Mouse (Mus musculus): ENCODE data around the gene Cd300c2. TPM values are rescaled to one million over a fixed set of nuclear protein-coding genes. Genes with fewer than 3 reads are reported as not detected.
"Not testable (repeated sequence)": the region's sequence is repeated elsewhere in the genome, so short reads cannot be mapped to it uniquely, and the experiment has no call there.

The Cd300c2 gene
- polyA plus RNA-seq (2015; fragmentation: Nextera tagmentation; extraction: Ambion mirVana): 2.0 and 2.7 TPM in 2 replicates

DNA sequence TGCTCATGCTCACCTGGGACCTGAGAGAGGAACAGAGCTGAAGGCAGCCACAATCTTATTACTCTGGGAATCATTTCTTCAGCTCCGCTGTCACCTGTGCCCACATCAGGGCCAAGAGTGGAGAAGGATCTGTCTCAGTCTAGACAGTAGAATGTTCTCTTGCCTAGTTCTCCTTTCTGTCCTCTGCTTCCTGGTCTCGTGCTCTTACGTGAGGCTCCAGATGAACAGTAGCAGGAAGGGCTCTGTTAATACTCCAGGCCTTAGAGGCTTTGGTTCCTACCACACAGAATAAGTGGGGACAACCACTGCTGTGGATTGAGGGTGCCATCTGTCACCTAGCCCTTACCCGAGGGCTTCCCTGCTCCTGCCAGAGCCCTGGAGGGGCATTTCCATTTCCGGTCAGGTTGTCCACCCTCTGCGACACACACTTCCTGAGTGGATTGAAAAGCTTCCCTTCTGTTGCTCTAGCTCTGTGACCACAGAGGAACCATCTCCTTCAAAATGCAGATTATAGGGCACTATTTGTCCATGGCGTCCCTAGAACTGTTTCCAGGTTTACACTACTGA is at the start of gene Cd300c2:
Gene Cd300c2 (minus strand): TSS at position 407 of the 567 bp plus-strand sequence.
- 82% methylated on average over 7 of the region's 7 CpGs for WGBS
- Histone ChIP-seq H3K27me3 (no peaks in the 10 kb centered on the region), H3K4me3 (replicated peaks) (no peak within 1 kb of the TSS), H3K27ac (no peak within 1 kb of the TSS), H3K9ac (no peak within 1 kb of the TSS), H3K4me2 (no peak within 1 kb of the TSS), H3K36me3 (no peaks in the 10 kb centered on the region), H3K9me3 (replicated peaks) (no peaks in the 10 kb centered on the region), H3K4me1 (no peaks in the 10 kb centered on the region)
- ATAC-seq (replicated peaks; ENCODE audit: low FRiP score): no peak

DNA sequence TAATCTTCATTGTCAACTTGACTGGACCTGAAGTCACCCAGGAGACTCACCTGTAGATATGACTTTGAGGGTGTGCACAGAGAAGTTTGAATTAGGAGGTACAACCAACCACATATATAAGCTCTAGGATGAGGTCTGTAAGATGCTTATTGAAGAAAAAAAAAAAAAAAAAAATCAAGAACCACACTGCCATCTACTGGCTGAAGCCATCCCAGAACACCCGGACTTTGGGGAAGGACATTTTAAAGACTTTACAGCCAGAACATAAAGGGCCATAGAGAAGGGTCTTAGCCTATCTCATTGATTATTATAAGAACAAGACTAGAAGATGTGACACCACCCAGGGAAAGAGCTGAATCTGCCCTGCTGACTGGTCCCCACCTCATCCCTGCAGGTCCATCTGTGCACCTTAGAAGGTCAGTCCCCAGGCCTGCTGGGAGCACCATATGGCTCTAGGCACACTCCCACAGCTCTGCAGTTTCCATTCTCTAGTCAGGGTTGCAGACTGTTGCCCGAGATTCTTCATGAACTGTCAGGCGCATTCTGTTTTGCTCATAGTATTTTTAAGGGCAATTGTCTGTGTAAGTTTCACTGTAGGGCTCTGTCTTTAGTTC is 47.7 kb upstream of the Cd300c2 start:
- H3K9ac ChIP-seq: no peak overlapping the region
- 36% methylated on average over 3 of the region's 3 CpGs for WGBS
- H3K4me3 ChIP-seq (replicated peaks): no peak overlapping the region
- H3K9me3 ChIP-seq (replicated peaks): no peaks in the 10 kb centered on the region
- 0 out of 2 replicates have a peak, but pooled peaks cover 4% of the 10 kb centered on the region for H3K27me3 ChIP-seq
- no peak overlapping the region for H3K4me2 ChIP-seq
- no peaks in the 10 kb centered on the region for H3K4me1 ChIP-seq
- no peak for ATAC-seq (replicated peaks; ENCODE audit: low FRiP score)
- no peak overlapping the region for H3K27ac ChIP-seq
- no peaks in the 10 kb centered on the region for H3K36me3 ChIP-seq

DNA sequence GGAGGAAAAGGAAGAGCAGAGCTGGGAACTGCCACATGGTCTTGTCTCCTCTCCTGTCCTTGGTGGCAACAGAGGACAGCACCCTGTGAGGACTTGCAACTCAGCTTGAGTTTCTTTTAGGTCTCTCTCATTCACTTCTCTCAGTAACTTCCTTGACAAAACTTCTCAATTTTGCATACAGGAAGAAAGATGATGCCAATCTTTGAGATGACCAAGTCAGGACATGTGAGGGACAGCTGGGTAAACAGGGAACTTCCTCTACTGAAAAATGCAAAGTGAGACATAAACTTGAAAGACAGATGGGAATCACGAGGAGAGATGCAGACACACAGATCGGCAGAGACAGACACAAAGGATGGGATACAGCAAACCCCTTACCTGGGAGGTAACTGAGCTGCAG is 46.6 kb upstream of the Cd300c2 start, which contains the start of gene Cd300ld3:
Gene Cd300ld3 (minus strand): TSS at position 151 of the 400 bp plus-strand sequence.
- H3K9me3 ChIP-seq (replicated peaks): no peaks in the 10 kb centered on the region
- no peak within 1 kb of the TSS for H3K4me2 ChIP-seq
- no peaks in the 10 kb centered on the region for H3K4me1 ChIP-seq
- H3K36me3 ChIP-seq: no peaks in the 10 kb centered on the region
- H3K4me3 ChIP-seq (replicated peaks): no peak within 1 kb of the TSS
- WGBS: 69% methylated on average over 2 of the region's 2 CpGs
- no peak for ATAC-seq (replicated peaks; ENCODE audit: low FRiP score)
- H3K27me3 ChIP-seq: 0 out of 2 replicates have a peak, but pooled peaks cover 4% of the 10 kb centered on the region
- no peak within 1 kb of the TSS for H3K27ac ChIP-seq
- H3K9ac ChIP-seq: no peak within 1 kb of the TSS

DNA sequence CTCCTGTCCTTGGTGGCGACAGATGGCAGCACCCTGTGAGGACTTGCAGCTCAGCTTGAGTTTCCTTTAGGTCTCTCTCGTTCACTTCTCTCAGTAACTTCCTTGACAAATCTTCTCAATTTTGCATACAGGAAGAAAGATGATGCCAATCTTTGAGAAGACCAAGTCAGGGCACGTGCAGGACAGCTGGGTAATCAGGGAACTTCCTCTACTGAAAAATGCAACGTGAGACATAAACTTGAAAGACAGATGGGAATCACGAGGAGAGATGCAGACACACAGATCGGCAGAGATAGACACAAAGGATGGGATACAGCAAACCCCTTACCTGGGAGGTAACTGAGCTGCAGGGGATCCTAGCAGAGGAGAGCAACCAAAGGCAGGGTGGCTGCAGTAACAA is 36.0 kb upstream of the Cd300c2 start, which contains the start of gene Cd300ld5:
Gene Cd300ld5 (minus strand): TSS at position 101 of the 400 bp plus-strand sequence.
- H3K4me2 ChIP-seq; H3K36me3 ChIP-seq; H3K27me3 ChIP-seq; H3K4me1 ChIP-seq; H3K4me3 ChIP-seq (replicated peaks); H3K9ac ChIP-seq; H3K27ac ChIP-seq; ATAC-seq (replicated peaks; ENCODE audit: low FRiP score); H3K9me3 ChIP-seq (replicated peaks): not testable (repeated sequence)
- WGBS: no CpG with 5 or more reads among the region's 6 CpGs

DNA sequence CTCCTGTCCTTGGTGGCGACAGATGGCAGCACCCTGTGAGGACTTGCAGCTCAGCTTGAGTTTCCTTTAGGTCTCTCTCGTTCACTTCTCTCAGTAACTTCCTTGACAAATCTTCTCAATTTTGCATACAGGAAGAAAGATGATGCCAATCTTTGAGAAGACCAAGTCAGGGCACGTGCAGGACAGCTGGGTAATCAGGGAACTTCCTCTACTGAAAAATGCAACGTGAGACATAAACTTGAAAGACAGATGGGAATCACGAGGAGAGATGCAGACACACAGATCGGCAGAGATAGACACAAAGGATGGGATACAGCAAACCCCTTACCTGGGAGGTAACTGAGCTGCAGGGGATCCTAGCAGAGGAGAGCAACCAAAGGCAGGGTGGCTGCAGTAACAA is 25.2 kb upstream of the Cd300c2 start, which contains the start of gene Cd300ld4:
Gene Cd300ld4 (minus strand): TSS at position 101 of the 400 bp plus-strand sequence.
- H3K4me1 ChIP-seq; H3K9ac ChIP-seq; H3K27ac ChIP-seq; H3K9me3 ChIP-seq (replicated peaks); H3K4me2 ChIP-seq; H3K27me3 ChIP-seq; H3K36me3 ChIP-seq; ATAC-seq (replicated peaks; ENCODE audit: low FRiP score); H3K4me3 ChIP-seq (replicated peaks): not testable (repeated sequence)
- WGBS: no CpG with 5 or more reads among the region's 6 CpGs

DNA sequence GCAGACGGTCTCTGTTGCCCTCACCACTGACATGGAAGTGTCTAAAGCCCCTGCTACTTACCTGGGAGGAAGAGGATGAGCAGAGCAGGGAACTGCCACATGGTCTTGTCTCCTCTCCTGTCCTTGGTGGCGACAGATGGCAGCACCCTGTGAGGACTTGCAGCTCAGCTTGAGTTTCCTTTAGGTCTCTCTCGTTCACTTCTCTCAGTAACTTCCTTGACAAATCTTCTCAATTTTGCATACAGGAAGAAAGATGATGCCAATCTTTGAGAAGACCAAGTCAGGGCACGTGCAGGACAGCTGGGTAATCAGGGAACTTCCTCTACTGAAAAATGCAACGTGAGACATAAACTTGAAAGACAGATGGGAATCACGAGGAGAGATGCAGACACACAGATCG is 14.4 kb upstream of the Cd300c2 start, which contains the start of gene Cd300ld2:
Gene Cd300ld2 (minus strand): TSS at position 101 of the 400 bp plus-strand sequence.
- H3K9ac ChIP-seq; H3K27me3 ChIP-seq; H3K36me3 ChIP-seq; ATAC-seq (replicated peaks; ENCODE audit: low FRiP score); H3K27ac ChIP-seq; H3K4me2 ChIP-seq; H3K9me3 ChIP-seq (replicated peaks); H3K4me3 ChIP-seq (replicated peaks); H3K4me1 ChIP-seq: not testable (repeated sequence)
- WGBS: no CpG with 5 or more reads among the region's 7 CpGs

DNA sequence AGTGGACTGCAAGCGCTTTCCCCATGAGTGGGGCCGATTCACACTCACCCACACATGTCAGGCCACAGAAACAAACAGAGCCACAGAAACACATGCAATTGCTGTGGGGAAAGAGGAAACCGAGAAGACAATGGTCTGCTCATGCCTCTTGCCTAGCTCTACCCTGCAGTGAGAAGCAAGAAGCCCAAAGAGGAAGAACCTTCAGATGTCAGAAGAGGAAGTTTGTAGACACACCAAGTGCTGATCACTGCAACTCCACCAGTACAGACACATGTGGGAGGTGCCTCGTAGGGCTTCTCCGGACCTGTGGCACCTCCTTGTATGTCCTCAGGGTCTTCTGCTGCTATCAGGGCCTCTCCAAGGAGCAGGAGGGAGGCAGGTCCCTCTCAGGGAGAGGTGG is 2.4 kb upstream of the Cd300c2 start:
- Histone ChIP-seq H3K36me3 (no peaks in the 10 kb centered on the region), H3K9me3 (replicated peaks) (no peaks in the 10 kb centered on the region), H3K4me3 (replicated peaks) (no peak overlapping the region), H3K4me1 (no peaks in the 10 kb centered on the region), H3K9ac (no peak overlapping the region), H3K4me2 (no peak overlapping the region), H3K27me3 (no peaks in the 10 kb centered on the region), H3K27ac (no peak overlapping the region)
- 85% methylated on average over 5 of the region's 5 CpGs for WGBS
- no peak for ATAC-seq (replicated peaks; ENCODE audit: low FRiP score)

DNA sequence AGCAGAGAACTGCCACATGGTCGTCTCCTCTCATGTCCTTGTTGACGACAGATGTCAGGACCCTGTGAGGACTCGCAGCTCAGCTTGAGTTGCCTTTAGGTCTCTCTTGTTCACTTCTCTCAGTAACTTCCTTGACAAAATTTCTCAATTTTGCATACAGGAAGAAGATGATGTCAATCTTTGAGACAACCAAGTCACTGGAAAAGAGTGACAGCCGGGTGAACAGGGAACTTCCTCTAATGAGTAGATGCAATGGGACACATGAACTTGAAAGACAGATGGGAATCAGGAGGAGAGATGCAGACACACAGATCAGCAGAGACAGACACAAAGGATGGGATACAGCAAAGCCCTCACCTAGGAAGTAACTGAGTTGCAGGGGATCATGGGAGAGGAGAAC is 11.9 kb downstream of the Cd300c2 start, which contains the start of gene Cd300ld:
Gene Cd300ld (minus strand): TSS at position 130 of the 400 bp plus-strand sequence.
- H3K4me2 ChIP-seq: no peak within 1 kb of the TSS
- H3K36me3 ChIP-seq: no peaks in the 10 kb centered on the region
- no peaks in the 10 kb centered on the region for H3K9me3 ChIP-seq (replicated peaks)
- no peaks in the 10 kb centered on the region for H3K27me3 ChIP-seq
- H3K9ac ChIP-seq: no peak within 1 kb of the TSS
- ATAC-seq (replicated peaks; ENCODE audit: low FRiP score): no peak
- 69% methylated on average over 4 of the region's 4 CpGs for WGBS
- H3K4me1 ChIP-seq: no peaks in the 10 kb centered on the region
- no peak within 1 kb of the TSS for H3K27ac ChIP-seq
- H3K4me3 ChIP-seq (replicated peaks): no peak within 1 kb of the TSS

DNA sequence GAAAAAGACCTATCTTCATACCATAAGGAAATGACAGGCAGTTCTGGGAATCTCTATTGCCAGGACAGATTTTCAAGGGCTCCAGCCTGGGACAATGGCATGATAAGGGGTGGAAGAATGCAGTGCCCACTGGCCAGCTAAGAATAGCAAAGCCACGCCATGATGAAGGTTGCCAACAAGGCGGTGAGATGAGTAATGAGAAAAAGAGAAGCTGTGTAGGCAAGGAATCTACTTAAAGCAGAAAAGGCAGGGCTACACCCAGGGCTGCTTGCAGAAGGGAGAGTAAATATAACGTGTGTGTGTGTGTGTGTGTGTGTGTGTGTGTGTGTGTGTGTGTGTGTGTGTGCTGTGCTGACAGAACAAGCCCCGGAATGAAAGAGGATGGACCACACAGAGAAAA is 19.8 kb downstream of the Cd300c2 start:
- ATAC-seq (replicated peaks; ENCODE audit: low FRiP score): no peak
- no peak overlapping the region for H3K4me2 ChIP-seq
- no peak overlapping the region for H3K4me3 ChIP-seq (replicated peaks)
- H3K27me3 ChIP-seq: no peaks in the 10 kb centered on the region
- H3K4me1 ChIP-seq: no peaks in the 10 kb centered on the region
- H3K27ac ChIP-seq: no peak overlapping the region
- WGBS: 83% methylated on average over 4 of the region's 4 CpGs
- no peaks in the 10 kb centered on the region for H3K36me3 ChIP-seq
- H3K9me3 ChIP-seq (replicated peaks): peaks cover 21% of the 10 kb centered on the region
- no peak overlapping the region for H3K9ac ChIP-seq

DNA sequence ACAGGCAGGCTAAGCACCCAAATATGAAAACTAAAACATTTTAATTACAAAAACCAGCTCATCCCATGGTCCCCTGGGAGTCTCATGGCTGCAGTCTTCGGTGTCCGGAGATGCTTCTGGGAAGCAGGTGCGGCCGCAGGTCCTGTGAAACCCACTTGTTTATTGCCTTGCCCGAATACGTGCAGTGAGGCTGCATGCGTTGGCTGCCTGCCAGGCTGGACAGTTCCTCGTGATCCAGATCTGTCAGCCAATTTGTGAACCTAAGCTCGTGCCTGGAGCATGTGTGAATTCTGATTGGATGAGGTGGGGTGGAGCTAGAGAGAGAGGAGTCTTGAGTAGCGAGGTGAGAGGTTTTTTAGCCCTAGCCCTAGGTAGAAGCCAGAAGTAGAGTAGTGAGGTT is 29.0 kb downstream of the Cd300c2 start:
- Histone ChIP-seq H3K9ac (no peak overlapping the region), H3K4me1 (no peaks in the 10 kb centered on the region), H3K27me3 (no peaks in the 10 kb centered on the region), H3K4me3 (replicated peaks) (no peak overlapping the region), H3K4me2 (no peak overlapping the region), H3K36me3 (no peaks in the 10 kb centered on the region), H3K27ac (no peak overlapping the region), H3K9me3 (replicated peaks) (peaks cover 12% of the 10 kb centered on the region)
- WGBS: 83% methylated on average over 10 of the region's 10 CpGs
- ATAC-seq (replicated peaks; ENCODE audit: low FRiP score): no peak

DNA sequence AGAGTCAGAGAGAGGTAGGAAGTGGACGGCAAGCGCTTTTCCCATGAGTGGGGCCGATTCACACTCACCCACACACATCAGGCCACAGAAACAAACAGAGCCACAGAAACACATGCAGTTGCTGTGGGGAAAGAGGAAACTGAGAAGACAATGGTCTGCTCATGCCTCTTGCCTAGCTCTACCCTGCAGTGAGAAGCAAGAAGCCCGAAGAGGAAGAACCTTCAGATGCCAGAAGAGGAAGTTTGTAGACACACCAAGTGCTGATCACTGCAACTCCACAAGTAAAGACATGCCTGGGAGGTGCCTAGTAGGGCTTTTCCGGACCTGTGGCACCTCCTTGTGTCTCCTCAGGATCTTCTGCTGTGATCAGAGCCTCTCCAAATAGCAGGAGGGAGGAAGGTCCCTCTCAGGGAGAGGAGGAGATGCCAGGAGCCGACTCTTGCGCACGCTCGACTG is 32.9 kb downstream of the Cd300c2 start, which contains the start of gene Cd300c:
Gene Cd300c (minus strand): TSS at position 406 of the 456 bp plus-strand sequence.
- ATAC-seq (replicated peaks; ENCODE audit: low FRiP score): no peak
- no peak within 1 kb of the TSS for H3K9ac ChIP-seq
- H3K4me3 ChIP-seq (replicated peaks): no peak within 1 kb of the TSS
- H3K36me3 ChIP-seq: no peaks in the 10 kb centered on the region
- no peak within 1 kb of the TSS for H3K27ac ChIP-seq
- no peaks in the 10 kb centered on the region for H3K4me1 ChIP-seq
- H3K4me2 ChIP-seq: no peak within 1 kb of the TSS
- H3K9me3 ChIP-seq (replicated peaks): peaks cover 4% of the 10 kb centered on the region
- H3K27me3 ChIP-seq: no peaks in the 10 kb centered on the region
- WGBS: 70% methylated on average over 9 of the region's 9 CpGs

DNA sequence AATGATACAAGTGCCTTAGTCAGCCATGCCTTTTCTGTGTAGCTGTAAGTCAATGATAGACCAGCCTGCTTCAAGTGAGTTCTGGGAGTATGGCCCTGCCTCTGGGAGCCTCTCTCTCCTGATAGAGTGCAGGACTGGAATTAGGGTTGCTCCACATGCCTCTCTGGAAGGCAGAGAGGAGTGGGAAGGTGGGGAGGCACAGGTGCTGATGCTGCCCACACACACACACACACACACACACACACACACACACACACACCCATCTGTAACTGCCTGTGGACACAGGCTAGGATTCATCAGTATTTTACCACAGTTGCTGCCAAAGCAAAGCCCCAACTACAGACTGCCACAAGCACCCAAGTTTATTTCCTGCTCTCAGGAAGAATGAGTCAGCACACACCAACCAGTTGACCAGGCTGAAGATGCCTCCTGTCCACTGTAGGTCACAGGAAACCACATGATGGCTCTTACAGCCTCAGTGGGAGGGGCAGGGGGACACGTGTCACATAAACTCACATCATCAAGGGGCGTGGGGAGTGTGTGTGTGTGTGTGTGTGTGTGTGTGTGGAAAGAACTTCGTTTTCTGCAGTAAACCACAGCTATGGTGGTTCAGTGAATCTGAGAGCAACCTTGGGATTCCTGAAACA is 36.4 kb downstream of the Cd300c2 start:
- Histone ChIP-seq H3K4me3 (replicated peaks) (no peak overlapping the region), H3K4me2 (no peak overlapping the region), H3K27me3 (no peaks in the 10 kb centered on the region), H3K36me3 (no peaks in the 10 kb centered on the region), H3K9me3 (replicated peaks) (no peaks in the 10 kb centered on the region), H3K4me1 (no peaks in the 10 kb centered on the region), H3K9ac (no peak overlapping the region), H3K27ac (no peak overlapping the region)
- no peak for ATAC-seq (replicated peaks; ENCODE audit: low FRiP score)
- 44% methylated on average over 3 of the region's 3 CpGs for WGBS

Data from kidney, embryonic 15.5 days (tissue).